Mouse (Mus musculus) CH12.LX (cell line): ENCODE measurements around the gene Cttnbp2. TPM values are rescaled to one million over a fixed set of nuclear protein-coding genes. Genes with fewer than 3 reads are reported as not detected.

ENCODE experiments used
- DNase-seq: peaks from one replicate; pipeline ENCODE4 v3.0.0-alpha.2; 2013; ENCODE audit errors: extremely low read depth
- H3K27ac ChIP-seq: 2 replicates; pipeline ENCODE4 v1.5.1; 2012; ENCODE audit warnings: low read depth, mild to moderate bottlenecking, control low read depth, moderate library complexity; ENCODE audit not compliant: insufficient read depth
- H3K27me3 ChIP-seq: replicated peaks from 2 replicates; pipeline ENCODE3; 2012; ENCODE audit warnings: inconsistent platforms
- H3K36me3 ChIP-seq, 2 experiments: replicated peaks in 1 of 2; 2 replicates each; pipeline versions ENCODE3 to v1.6.1; 2012; ENCODE audit warnings: inconsistent platforms in 1 of 2, low read length in 1 of 2, mild to moderate bottlenecking in 1 of 2, mixed read lengths in 1 of 2, moderate library complexity in 1 of 2; ENCODE audit not compliant: control insufficient read depth in 1 of 2, insufficient read depth in 1 of 2
- H3K4me1 ChIP-seq, 2 experiments: 2 replicates each; pipeline ENCODE4 v1.6.1; 2012; ENCODE audit warnings: inconsistent platforms in 1 of 2, moderate library complexity in 1 of 2; ENCODE audit not compliant: insufficient read depth in 2 of 2, control insufficient read depth in 1 of 2
- H3K4me2 ChIP-seq: 2 replicates; pipeline ENCODE4 v1.6.1; 2012; ENCODE audit warnings: low read depth, mild to moderate bottlenecking, control low read depth; ENCODE audit not compliant: poor library complexity, insufficient read depth, severe bottlenecking
- H3K4me3 ChIP-seq, 3 experiments: fragments of 150-350 bp in 1 of 3; sonication (generic) in 1 of 3; replicated peaks in 1 of 3; 2 replicates each; pipeline versions ENCODE3 to v1.5.1; 2011 to 2012; ENCODE audit warnings: low read depth in 2 of 3, low read length in 2 of 3, mild to moderate bottlenecking in 2 of 3, moderate library complexity in 2 of 3, control low read depth in 1 of 3, improper control_type of control experiment in 1 of 3, inconsistent platforms in 1 of 3, mixed read lengths in 1 of 3; ENCODE audit not compliant: poor library complexity in 1 of 3
- H3K79me2 ChIP-seq: replicated peaks from 2 replicates; pipeline ENCODE4 v1.6.1; 2012; ENCODE audit warnings: mild to moderate bottlenecking, moderate library complexity; ENCODE audit not compliant: control insufficient read depth, poor library complexity, insufficient read depth, severe bottlenecking; ENCODE audit errors: extremely low read depth
- H3K9ac ChIP-seq: 2 replicates; pipeline ENCODE4 v1.6.1; 2012; ENCODE audit warnings: low read depth, mild to moderate bottlenecking, control low read depth, moderate library complexity; ENCODE audit not compliant: insufficient read depth
- H3K9me3 ChIP-seq: replicated peaks from 2 replicates; pipeline ENCODE3; 2012; ENCODE audit warnings: low read length, inconsistent platforms, mixed read lengths
- BHLHE40 ChIP-seq: IDR thresholded peaks from 2 replicates; pipeline ENCODE4 v1.6.1; 2011; ENCODE audit warnings: mild to moderate bottlenecking, low read depth, low read length, improper control_type of control experiment
- E2F4 ChIP-seq: IDR thresholded peaks from 2 replicates; pipeline ENCODE4 v1.6.1; 2011; ENCODE audit warnings: low read depth, low read length, improper control_type of control experiment; ENCODE audit not compliant: insufficient replicate concordance
- ETS1 ChIP-seq: conservative IDR thresholded peaks from 2 replicates; pipeline ENCODE4 v1.6.1; 2012; ENCODE audit warnings: low read depth, mild to moderate bottlenecking, inconsistent platforms, low read length, improper control_type of control experiment, moderate library complexity
- GABPA ChIP-seq: IDR thresholded peaks from 2 replicates; pipeline ENCODE4 v1.6.1; 2012; ENCODE audit warnings: low read depth, low read length, improper control_type of control experiment, inconsistent platforms; ENCODE audit not compliant: insufficient replicate concordance
- HCFC1 ChIP-seq: IDR thresholded peaks from 2 replicates; pipeline ENCODE4 v1.6.1; 2012; ENCODE audit warnings: low read depth, mild to moderate bottlenecking, inconsistent platforms, low read length, improper control_type of control experiment
- JUND ChIP-seq: conservative IDR thresholded peaks from 2 replicates; pipeline ENCODE4 v1.6.1; 2011; ENCODE audit warnings: low read depth, low read length, improper control_type of control experiment
- MAZ ChIP-seq: IDR thresholded peaks from 2 replicates; pipeline ENCODE4 v1.6.1; 2012; ENCODE audit warnings: low read depth, mild to moderate bottlenecking, inconsistent platforms, low read length, improper control_type of control experiment, moderate library complexity
- MEF2A ChIP-seq: IDR thresholded peaks from 2 replicates; pipeline ENCODE4 v1.6.1; 2014; ENCODE audit warnings: low read depth, mild to moderate bottlenecking, inconsistent platforms, low read length, improper control_type of control experiment, borderline replicate concordance
- MYC ChIP-seq: IDR thresholded peaks from 2 replicates; pipeline ENCODE4 v1.6.1; 2011; ENCODE audit warnings: low read depth, mild to moderate bottlenecking, improper control_type of control experiment, low read length
- NELFE ChIP-seq: IDR thresholded peaks from 2 replicates; pipeline ENCODE4 v1.6.1; 2011; ENCODE audit warnings: low read depth, low read length, improper control_type of control experiment
- NRF1 ChIP-seq: IDR thresholded peaks from 2 replicates; pipeline ENCODE4 v1.6.1; 2014; ENCODE audit warnings: low read depth, mild to moderate bottlenecking, inconsistent platforms, low read length, improper control_type of control experiment, moderate library complexity
- PAX5 ChIP-seq: IDR thresholded peaks from 2 replicates; pipeline ENCODE4 v1.6.1; 2012; ENCODE audit warnings: low read length, inconsistent platforms, mixed read lengths
- POLR2AphosphoS2 ChIP-seq: IDR thresholded peaks from 2 replicates; pipeline ENCODE4 v1.6.1; 2011; ENCODE audit warnings: low read depth, low read length, improper control_type of control experiment
- RAD21 ChIP-seq: IDR thresholded peaks from 2 replicates; pipeline ENCODE4 v1.6.1; 2011; ENCODE audit warnings: low read depth, mild to moderate bottlenecking, low read length, improper control_type of control experiment, moderate library complexity
- SIN3A ChIP-seq: IDR thresholded peaks from 2 replicates; pipeline ENCODE4 v1.6.1; 2012; ENCODE audit warnings: low read length, improper control_type of control experiment, inconsistent platforms
- TBP ChIP-seq: conservative IDR thresholded peaks from 2 replicates; pipeline ENCODE4 v1.6.1; 2011; ENCODE audit warnings: low read depth, low read length, improper control_type of control experiment
- UBTF ChIP-seq: IDR thresholded peaks from 2 replicates; pipeline ENCODE4 v1.6.1; 2012; ENCODE audit warnings: low read depth, mild to moderate bottlenecking, inconsistent platforms, low read length, improper control_type of control experiment, moderate library complexity
- USF2 ChIP-seq: conservative IDR thresholded peaks from 2 replicates; pipeline ENCODE4 v1.6.1; 2011; ENCODE audit warnings: low read depth, low read length, improper control_type of control experiment
- ZNF384 ChIP-seq: IDR thresholded peaks from 2 replicates; pipeline ENCODE4 v1.6.1; 2012; ENCODE audit warnings: low read depth, low read length, improper control_type of control experiment, inconsistent platforms
- dilution Hi-C: fragments of 300-500 bp; cut with MboI; formaldehyde crosslinking; loops from 2 replicates; pipeline ENCODE4 v1.14.3; 2020; ENCODE audit warnings: low sequenced_read_pairs; ENCODE audit not compliant: extremely low pct_unique_long_range_greater_than_20kb, extremely low pct_ligation_motif_present
- in situ Hi-C: fragments of 300-500 bp; cut with MboI; formaldehyde crosslinking; loops from 3 replicates; pipeline ENCODE4 v1.14.3; 2019; ENCODE audit warnings: low sequenced_read_pairs, low pct_ligation_motif_present, low pct_unique_long_range_greater_than_20kb, mixed read lengths
- polyA plus RNA-seq: library from polyadenylated mRNA; unstranded; fragments of >175 nt; gene quantifications from 2 replicates; pipeline ENCODE4 v1.2.1, GENCODE M21; 2012; ENCODE audit warnings: low read depth; ENCODE audit not compliant: insufficient read length
- total RNA-seq, 2 experiments: library from RNA; depleted of rRNA; stranded (reverse); fragments of 300-350 nt in 1 of 2; fragments of >200 nt in 1 of 2; gene quantifications; 2 replicates each; pipeline ENCODE4 v1.2.3; 2012 to 2014

The Cttnbp2 gene
- total and polyA plus RNA-seq, 3 experiments = 1.1 to 1.7 (median 1.5) TPM

DNA sequence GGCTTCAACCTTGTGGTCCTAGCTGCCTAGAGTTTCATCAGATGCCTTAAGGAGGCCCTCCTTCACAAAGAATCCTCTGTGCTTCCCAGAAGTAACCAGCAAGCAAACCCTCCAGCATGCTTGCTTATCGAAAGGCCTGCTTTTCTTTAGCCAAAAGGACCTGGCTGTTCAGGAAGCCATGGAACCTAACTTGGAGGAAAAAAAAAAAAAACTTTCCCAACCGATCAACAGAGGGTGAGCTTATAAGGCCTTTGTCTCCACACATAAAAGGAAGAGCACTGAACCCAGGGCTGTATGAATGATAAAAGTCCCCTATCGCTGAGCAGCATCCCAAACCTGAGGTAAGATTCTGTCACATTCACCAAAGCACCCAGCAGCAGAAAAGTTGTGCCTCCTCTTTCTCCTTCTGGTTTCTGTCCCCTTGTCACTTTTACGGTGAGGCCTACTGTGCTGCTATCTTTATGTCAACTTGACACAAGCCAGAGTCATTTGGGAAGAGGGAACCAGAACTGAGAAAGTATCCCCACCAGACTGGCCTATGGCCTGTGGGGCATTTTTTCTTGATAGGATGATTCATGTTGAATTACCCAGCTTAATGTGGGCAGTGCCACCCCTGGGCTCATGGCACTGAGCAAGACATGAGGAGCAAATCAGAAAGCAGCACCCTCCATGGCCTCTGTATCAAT, 78.4 kb downstream of the Cttnbp2 start:
- TF ChIP-seq POLR2AphosphoS2 (no peak), MYC (no peak), HCFC1 (no peak), USF2 (no peak), NELFE (no peak), MAZ (no peak), JUND (no peak), E2F4 (no peak), UBTF (no peak), TBP (no peak), SIN3A (no peak), ZNF384 (no peak), RAD21 (no peak), ETS1 (no peak), MEF2A (no peak), NRF1 (no peak), PAX5 (no peak)
- H3K4me1 ChIP-seq = peaks cover 12 to 25% of the 10 kb centered on the region in 2 experiments
- H3K36me3 ChIP-seq = no peaks in the 10 kb centered on the region
- H3K27ac ChIP-seq = no peak overlapping the region
- H3K27me3 ChIP-seq = no peaks in the 10 kb centered on the region
- no peaks in the 10 kb centered on the region for H3K79me2 ChIP-seq
- no peak overlapping the region for H3K9ac ChIP-seq
- DNase-seq = no peak
- dilution Hi-C loops = no loop called here
- in situ Hi-C loops = loop anchor here (25.0 kb wide), 1 partner anchor 699 kb away; no protein-coding TSS in a partner anchor
- H3K9me3 ChIP-seq = no peaks in the 10 kb centered on the region
- H3K4me2 ChIP-seq = no peak overlapping the region
- no peak overlapping the region for H3K4me3 ChIP-seq

DNA sequence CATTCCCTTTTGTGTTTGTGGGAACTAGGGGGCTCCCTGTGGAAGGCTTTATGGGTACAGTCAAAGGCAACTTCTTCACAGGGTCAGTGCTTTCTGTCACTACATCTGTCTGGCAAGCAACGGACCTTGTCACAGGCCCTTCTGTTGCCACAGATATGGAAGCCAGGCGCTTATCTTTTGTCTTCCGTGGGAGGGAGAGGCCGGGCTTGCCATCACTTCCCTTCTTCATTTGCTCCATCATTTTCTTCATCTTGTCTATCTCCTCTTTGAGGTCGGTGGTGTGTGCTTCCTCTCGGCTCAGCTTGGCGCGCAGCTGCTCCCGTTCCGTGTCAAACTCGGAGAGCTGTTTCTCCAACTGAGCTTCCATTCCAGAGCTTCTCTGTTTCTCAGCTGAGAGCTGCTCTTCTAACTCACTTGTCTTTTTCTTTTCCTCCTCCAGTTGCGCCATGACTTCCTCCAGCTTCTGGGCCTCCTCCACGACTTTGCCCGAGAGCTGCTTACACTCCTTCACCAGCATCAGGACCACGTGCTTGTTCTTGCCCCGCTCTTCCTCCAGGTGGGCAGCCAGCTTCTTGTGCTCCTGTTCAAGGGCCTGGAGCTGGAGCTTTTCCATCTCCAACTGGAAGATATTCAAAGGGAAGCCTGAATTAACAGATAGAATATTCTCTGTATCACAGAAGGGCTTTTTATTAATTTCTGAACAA, 79.7 kb downstream of the Cttnbp2 start:
- Histone ChIP-seq H3K9me3 (no peaks in the 10 kb centered on the region), H3K27me3 (no peaks in the 10 kb centered on the region), H3K4me1 (peaks cover 12 to 28% of the 10 kb centered on the region in 2 experiments), H3K79me2 (no peaks in the 10 kb centered on the region), H3K36me3 (no peaks in the 10 kb centered on the region), H3K4me3 (no peak overlapping the region), H3K4me2 (no peak overlapping the region), H3K9ac (no peak overlapping the region), H3K27ac (no peak overlapping the region)
- TF ChIP-seq MYC = no peak
- TF ChIP-seq USF2 = no peak
- no peak for TF ChIP-seq GABPA
- TF ChIP-seq BHLHE40 = no peak
- TF ChIP-seq HCFC1 = no peak
- no peak for DNase-seq
- dilution Hi-C loops (no loop called here), in situ Hi-C loops (loop anchor here (25.0 kb wide), 1 partner anchor 698 kb away; no protein-coding TSS in a partner anchor)
